Mouse (Mus musculus) CH12.LX (cell line): ENCODE data around the gene Gm28053. TPM values are rescaled to one million over a fixed set of nuclear protein-coding genes. Genes with fewer than 3 reads are reported as not detected.

ENCODE experiments used
- DNase-seq: peaks from one replicate; pipeline ENCODE4 v3.0.0-alpha.2; 2013; ENCODE audit errors: extremely low read depth
- H3K27ac ChIP-seq: 2 replicates; pipeline ENCODE4 v1.5.1; 2012; ENCODE audit warnings: low read depth, mild to moderate bottlenecking, control low read depth, moderate library complexity; ENCODE audit not compliant: insufficient read depth
- H3K27me3 ChIP-seq: replicated peaks from 2 replicates; pipeline ENCODE3; 2012; ENCODE audit warnings: inconsistent platforms
- H3K36me3 ChIP-seq, 2 experiments: replicated peaks in 1 of 2; 2 replicates each; pipeline versions ENCODE3 to v1.6.1; 2012; ENCODE audit warnings: inconsistent platforms in 1 of 2, low read length in 1 of 2, mild to moderate bottlenecking in 1 of 2, mixed read lengths in 1 of 2, moderate library complexity in 1 of 2; ENCODE audit not compliant: control insufficient read depth in 1 of 2, insufficient read depth in 1 of 2
- H3K4me1 ChIP-seq, 2 experiments: 2 replicates each; pipeline ENCODE4 v1.6.1; 2012; ENCODE audit warnings: inconsistent platforms in 1 of 2, moderate library complexity in 1 of 2; ENCODE audit not compliant: insufficient read depth in 2 of 2, control insufficient read depth in 1 of 2
- H3K4me2 ChIP-seq: 2 replicates; pipeline ENCODE4 v1.6.1; 2012; ENCODE audit warnings: low read depth, mild to moderate bottlenecking, control low read depth; ENCODE audit not compliant: poor library complexity, insufficient read depth, severe bottlenecking
- H3K4me3 ChIP-seq, 3 experiments: fragments of 150-350 bp in 1 of 3; sonication (generic) in 1 of 3; replicated peaks in 1 of 3; 2 replicates each; pipeline versions ENCODE3 to v1.5.1; 2011 to 2012; ENCODE audit warnings: low read depth in 2 of 3, low read length in 2 of 3, mild to moderate bottlenecking in 2 of 3, moderate library complexity in 2 of 3, control low read depth in 1 of 3, improper control_type of control experiment in 1 of 3, inconsistent platforms in 1 of 3, mixed read lengths in 1 of 3; ENCODE audit not compliant: poor library complexity in 1 of 3
- H3K79me2 ChIP-seq: replicated peaks from 2 replicates; pipeline ENCODE4 v1.6.1; 2012; ENCODE audit warnings: mild to moderate bottlenecking, moderate library complexity; ENCODE audit not compliant: control insufficient read depth, poor library complexity, insufficient read depth, severe bottlenecking; ENCODE audit errors: extremely low read depth
- H3K9ac ChIP-seq: 2 replicates; pipeline ENCODE4 v1.6.1; 2012; ENCODE audit warnings: low read depth, mild to moderate bottlenecking, control low read depth, moderate library complexity; ENCODE audit not compliant: insufficient read depth
- H3K9me3 ChIP-seq: replicated peaks from 2 replicates; pipeline ENCODE3; 2012; ENCODE audit warnings: low read length, inconsistent platforms, mixed read lengths
- BHLHE40 ChIP-seq: IDR thresholded peaks from 2 replicates; pipeline ENCODE4 v1.6.1; 2011; ENCODE audit warnings: mild to moderate bottlenecking, low read depth, low read length, improper control_type of control experiment
- E2F4 ChIP-seq: IDR thresholded peaks from 2 replicates; pipeline ENCODE4 v1.6.1; 2011; ENCODE audit warnings: low read depth, low read length, improper control_type of control experiment; ENCODE audit not compliant: insufficient replicate concordance
- ELF1 ChIP-seq: IDR thresholded peaks from 2 replicates; pipeline ENCODE4 v1.6.1; 2014; ENCODE audit warnings: low read depth, mild to moderate bottlenecking, inconsistent platforms, low read length, improper control_type of control experiment
- EP300 ChIP-seq: IDR thresholded peaks from 2 replicates; pipeline ENCODE4 v1.6.1; 2011; ENCODE audit warnings: low read length, improper control_type of control experiment
- ETS1 ChIP-seq: conservative IDR thresholded peaks from 2 replicates; pipeline ENCODE4 v1.6.1; 2012; ENCODE audit warnings: low read depth, mild to moderate bottlenecking, inconsistent platforms, low read length, improper control_type of control experiment, moderate library complexity
- GABPA ChIP-seq: IDR thresholded peaks from 2 replicates; pipeline ENCODE4 v1.6.1; 2012; ENCODE audit warnings: low read depth, low read length, improper control_type of control experiment, inconsistent platforms; ENCODE audit not compliant: insufficient replicate concordance
- HCFC1 ChIP-seq: IDR thresholded peaks from 2 replicates; pipeline ENCODE4 v1.6.1; 2012; ENCODE audit warnings: low read depth, mild to moderate bottlenecking, inconsistent platforms, low read length, improper control_type of control experiment
- IRF4 ChIP-seq: IDR thresholded peaks from 2 replicates; pipeline ENCODE4 v1.6.1; 2014; ENCODE audit warnings: low read depth, mild to moderate bottlenecking, inconsistent platforms, low read length, improper control_type of control experiment
- JUN ChIP-seq: IDR thresholded peaks from 2 replicates; pipeline ENCODE4 v1.6.1; 2011; ENCODE audit warnings: low read depth, mild to moderate bottlenecking, low read length, improper control_type of control experiment, moderate library complexity; ENCODE audit not compliant: insufficient read depth
- JUND ChIP-seq: conservative IDR thresholded peaks from 2 replicates; pipeline ENCODE4 v1.6.1; 2011; ENCODE audit warnings: low read depth, low read length, improper control_type of control experiment
- KAT2A ChIP-seq: IDR thresholded peaks from 2 replicates; pipeline ENCODE4 v1.6.1; 2012; ENCODE audit warnings: low read length, improper control_type of control experiment, inconsistent platforms; ENCODE audit not compliant: insufficient replicate concordance
- MAFK ChIP-seq: IDR thresholded peaks from 2 replicates; pipeline ENCODE4 v1.6.1; 2011; ENCODE audit warnings: low read length, improper control_type of control experiment; ENCODE audit not compliant: insufficient replicate concordance
- MAX ChIP-seq: IDR thresholded peaks from 2 replicates; pipeline ENCODE4 v1.6.1; 2011; ENCODE audit warnings: low read length, improper control_type of control experiment
- MAZ ChIP-seq: IDR thresholded peaks from 2 replicates; pipeline ENCODE4 v1.6.1; 2012; ENCODE audit warnings: low read depth, mild to moderate bottlenecking, inconsistent platforms, low read length, improper control_type of control experiment, moderate library complexity
- MYC ChIP-seq: IDR thresholded peaks from 2 replicates; pipeline ENCODE4 v1.6.1; 2011; ENCODE audit warnings: low read depth, mild to moderate bottlenecking, improper control_type of control experiment, low read length
- NELFE ChIP-seq: IDR thresholded peaks from 2 replicates; pipeline ENCODE4 v1.6.1; 2011; ENCODE audit warnings: low read depth, low read length, improper control_type of control experiment
- NRF1 ChIP-seq: IDR thresholded peaks from 2 replicates; pipeline ENCODE4 v1.6.1; 2014; ENCODE audit warnings: low read depth, mild to moderate bottlenecking, inconsistent platforms, low read length, improper control_type of control experiment, moderate library complexity
- POLR2A ChIP-seq: IDR thresholded peaks from 2 replicates; pipeline ENCODE4 v1.6.1; 2011; ENCODE audit warnings: low read depth, mild to moderate bottlenecking, improper control_type of control experiment, low read length
- POLR2AphosphoS2 ChIP-seq: IDR thresholded peaks from 2 replicates; pipeline ENCODE4 v1.6.1; 2011; ENCODE audit warnings: low read depth, low read length, improper control_type of control experiment
- RAD21 ChIP-seq: IDR thresholded peaks from 2 replicates; pipeline ENCODE4 v1.6.1; 2011; ENCODE audit warnings: low read depth, mild to moderate bottlenecking, low read length, improper control_type of control experiment, moderate library complexity
- RCOR1 ChIP-seq: conservative IDR thresholded peaks from 2 replicates; pipeline ENCODE4 v1.6.1; 2012; ENCODE audit warnings: low read depth, mild to moderate bottlenecking, inconsistent platforms, low read length, improper control_type of control experiment
- SMC3 ChIP-seq: IDR thresholded peaks from 2 replicates; pipeline ENCODE4 v1.6.1; 2011; ENCODE audit warnings: low read depth, low read length, improper control_type of control experiment
- TBP ChIP-seq: conservative IDR thresholded peaks from 2 replicates; pipeline ENCODE4 v1.6.1; 2011; ENCODE audit warnings: low read depth, low read length, improper control_type of control experiment
- USF1 ChIP-seq: IDR thresholded peaks from 2 replicates; pipeline ENCODE4 v1.6.1; 2014; ENCODE audit warnings: low read depth, mild to moderate bottlenecking, inconsistent platforms, low read length, improper control_type of control experiment
- USF2 ChIP-seq: conservative IDR thresholded peaks from 2 replicates; pipeline ENCODE4 v1.6.1; 2011; ENCODE audit warnings: low read depth, low read length, improper control_type of control experiment
- ZC3H11A ChIP-seq: IDR thresholded peaks from 2 replicates; pipeline ENCODE4 v1.6.1; 2012; ENCODE audit warnings: low read depth, mild to moderate bottlenecking, inconsistent platforms, low read length, improper control_type of control experiment
- ZKSCAN1 ChIP-seq: IDR thresholded peaks from 2 replicates; pipeline ENCODE4 v1.6.1; 2012; ENCODE audit warnings: low read depth, inconsistent platforms, low read length, improper control_type of control experiment, borderline replicate concordance
- ZMIZ1 ChIP-seq: IDR thresholded peaks from 2 replicates; pipeline ENCODE4 v1.6.1; 2012; ENCODE audit warnings: low read depth, mild to moderate bottlenecking, inconsistent platforms, low read length, improper control_type of control experiment
- ZNF384 ChIP-seq: IDR thresholded peaks from 2 replicates; pipeline ENCODE4 v1.6.1; 2012; ENCODE audit warnings: low read depth, low read length, improper control_type of control experiment, inconsistent platforms
- dilution Hi-C: fragments of 300-500 bp; cut with MboI; formaldehyde crosslinking; loops from 2 replicates; pipeline ENCODE4 v1.14.3; 2020; ENCODE audit warnings: low sequenced_read_pairs; ENCODE audit not compliant: extremely low pct_unique_long_range_greater_than_20kb, extremely low pct_ligation_motif_present
- in situ Hi-C: fragments of 300-500 bp; cut with MboI; formaldehyde crosslinking; loops from 3 replicates; pipeline ENCODE4 v1.14.3; 2019; ENCODE audit warnings: low sequenced_read_pairs, low pct_ligation_motif_present, low pct_unique_long_range_greater_than_20kb, mixed read lengths
- polyA plus RNA-seq: library from polyadenylated mRNA; unstranded; fragments of >175 nt; gene quantifications from 2 replicates; pipeline ENCODE4 v1.2.1, GENCODE M21; 2012; ENCODE audit warnings: low read depth; ENCODE audit not compliant: insufficient read length
- total RNA-seq, 2 experiments: library from RNA; depleted of rRNA; stranded (reverse); fragments of 300-350 nt in 1 of 2; fragments of >200 nt in 1 of 2; gene quantifications; 2 replicates each; pipeline ENCODE4 v1.2.3; 2012 to 2014

The Gm28053 gene
- total and polyA plus RNA-seq, 3 experiments = 8.0 to 22.7 (median 10.0) TPM

GRCm38 (mm10) chr6:48745959-48746889 is 27.8 kb downstream of the Gm28053 start, which contains the start of gene Gimap5 (continued):
- TF ChIP-seq ZMIZ1 = peak; percentile 90; the same call in 1 of the 2 replicates
- TF ChIP-seq ZNF384 = no peak
- TF ChIP-seq NELFE = peak; percentile 76
- peak; percentile 51; the same call in 1 of the 2 replicates for TF ChIP-seq KAT2A
- peak; percentile 86 for TF ChIP-seq MAZ
- peak; percentile 56 for TF ChIP-seq MYC
- TF ChIP-seq POLR2A = peak; percentile 84
- TF ChIP-seq EP300 = peak; percentile 93
- TF ChIP-seq ZC3H11A = no peak; the same call in 1 of the 2 replicates
- TF ChIP-seq GABPA = no peak
- TF ChIP-seq, all 38 proteins: peak for 28

- H3K4me3 ChIP-seq = peak overlapping the region; percentile 58 to 90 (median 62)
- dilution Hi-C loops = no loop called here
- H3K4me2 ChIP-seq = peak overlapping the region; percentile 65
- TF ChIP-seq HCFC1 (no peak; the same call in 1 of the 2 replicates), USF2 (0 out of 2 replicates have a peak, but pooled peaks have one; percentile 9), USF1 (no peak), BHLHE40 (peak; percentile 90), RCOR1 (peak; percentile 90), NELFE (peak; percentile 84), ELF1 (peak; percentile 24; the same call in 1 of the 2 replicates), POLR2A (peak; percentile 85), KAT2A (0 out of 2 replicates have a peak, but pooled peaks have one; percentile 68), EP300 (peak; percentile 100), ETS1 (peak; percentile 98), JUN (peak; percentile 98), IRF4 (peak; percentile 100), TBP (peak; percentile 95), MAZ (peak; percentile 84), SMC3 (peak; percentile 3; the same call in 1 of the 2 replicates), POLR2AphosphoS2 (peak; percentile 91; the same call in 1 of the 2 replicates), ZKSCAN1 (no peak), RAD21 (no peak; the same call in 1 of the 2 replicates), MAFK (peak; percentile 95), MYC (peak; percentile 85), E2F4 (0 out of 2 replicates have a peak, but pooled peaks have one; percentile 60), NRF1 (no peak), JUND (peak; percentile 99), MAX (peak; percentile 83), ZMIZ1 (peak; percentile 95), ZC3H11A (no peak), GABPA (no peak), ZNF384 (peak; percentile 49; the same call in 1 of the 2 replicates)
Observed at GRCm38 (mm10) chr6:48747091-48747966, 28.9 kb downstream of the Gm28053 start.

More at GRCm38 (mm10) chr6:48747091-48747966, 28.9 kb downstream of the Gm28053 start:
- Histone ChIP-seq H3K9me3 (peaks cover 17% of the 10 kb centered on the region), H3K27me3 (no peaks in the 10 kb centered on the region), H3K27ac (peak overlapping the region; percentile 100), H3K9ac (peak overlapping the region; percentile 89), H3K79me2 (peaks cover 29% of the 10 kb centered on the region), H3K36me3 (peaks cover 35 to 38% of the 10 kb centered on the region in 2 experiments), H3K4me1 (peaks cover 7 to 46% of the 10 kb centered on the region in 2 experiments)
- DNase-seq = peak; percentile 94
- in situ Hi-C loops = no loop called here
